Mouse (Mus musculus) lung, adult 2 months (tissue): ENCODE measurements around the gene Jag1. TPM values are rescaled to one million over a fixed set of nuclear protein-coding genes. Genes with fewer than 3 reads are reported as not detected.

Experiments
- DNase-seq: peaks from one replicate; pipeline ENCODE4 v3.0.0; 2022
- H3K4me1 ChIP-seq: fragments of 200-500 bp; 2 replicates; pipeline ENCODE4 v1.6.1; 2011; ENCODE audit warnings: low read length; ENCODE audit not compliant: control insufficient read depth, insufficient read depth
- H3K4me3 ChIP-seq: fragments of 200-500 bp; replicated peaks from 2 replicates; pipeline ENCODE3; 2011; ENCODE audit warnings: low read depth, mild to moderate bottlenecking, control low read depth, low read length; ENCODE audit errors: extremely low read depth
- CTCF ChIP-seq: fragments of 200-500 bp; IDR thresholded peaks from 2 replicates; pipeline ENCODE4 v1.5.1; 2011; ENCODE audit warnings: mild to moderate bottlenecking, low read length, control low read depth; ENCODE audit not compliant: insufficient read depth
- POLR2A ChIP-seq: fragments of 200-500 bp; IDR thresholded peaks from 2 replicates; pipeline ENCODE4 v1.6.1; 2011; ENCODE audit warnings: low read depth, mild to moderate bottlenecking, control low read depth, low read length, borderline replicate concordance; ENCODE audit errors: extremely low read depth
- WGBS: fragments of 180-500 bp; shearing (Covaris S2); methylation state at CpG from one replicate; pipeline ENCODE4 v1.1.7; 2018; 5-methylcytosine and 5-hydroxymethylcytosine counted together
- polyA plus RNA-seq: library from polyadenylated mRNA; depleted of rRNA; stranded (reverse); fragments of >200 nt; gene quantifications from 2 replicates; pipeline ENCODE4 v1.2.3, GENCODE M21; 2012

Jag1 gene
- polyA plus RNA-seq, 1 experiment: 11.4 TPM

DNA sequence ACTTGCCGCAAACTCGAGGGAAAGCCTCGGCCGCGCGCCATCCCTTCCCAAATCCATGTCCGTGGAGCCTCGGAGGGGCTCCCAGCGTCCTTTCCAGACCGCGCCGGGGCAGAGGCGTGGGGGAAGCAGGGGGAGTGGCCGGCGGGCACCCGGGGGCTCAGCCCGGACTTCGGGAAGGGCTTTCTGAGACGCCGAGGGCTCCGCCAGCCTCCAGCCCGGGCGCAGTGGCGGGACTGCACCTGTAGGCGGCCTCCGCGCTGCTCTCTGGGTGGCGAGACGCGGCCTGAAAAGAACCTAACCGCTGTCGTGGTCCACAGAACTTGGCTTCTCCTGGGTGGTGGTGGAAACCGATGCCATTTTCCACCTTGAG, 862 bp upstream of the Jag1 start:
- WGBS: under 1% methylated on average over 33 of the region's 33 CpGs
- no peak for TF ChIP-seq POLR2A
- TF ChIP-seq CTCF: peak; percentile 51
- peak; percentile 91 for DNase-seq
- Histone ChIP-seq H3K4me3 (peak overlapping the region; percentile 77), H3K4me1 (peaks cover 6% of the 10 kb centered on the region; the same call in 1 of the 2 replicates)

DNA sequence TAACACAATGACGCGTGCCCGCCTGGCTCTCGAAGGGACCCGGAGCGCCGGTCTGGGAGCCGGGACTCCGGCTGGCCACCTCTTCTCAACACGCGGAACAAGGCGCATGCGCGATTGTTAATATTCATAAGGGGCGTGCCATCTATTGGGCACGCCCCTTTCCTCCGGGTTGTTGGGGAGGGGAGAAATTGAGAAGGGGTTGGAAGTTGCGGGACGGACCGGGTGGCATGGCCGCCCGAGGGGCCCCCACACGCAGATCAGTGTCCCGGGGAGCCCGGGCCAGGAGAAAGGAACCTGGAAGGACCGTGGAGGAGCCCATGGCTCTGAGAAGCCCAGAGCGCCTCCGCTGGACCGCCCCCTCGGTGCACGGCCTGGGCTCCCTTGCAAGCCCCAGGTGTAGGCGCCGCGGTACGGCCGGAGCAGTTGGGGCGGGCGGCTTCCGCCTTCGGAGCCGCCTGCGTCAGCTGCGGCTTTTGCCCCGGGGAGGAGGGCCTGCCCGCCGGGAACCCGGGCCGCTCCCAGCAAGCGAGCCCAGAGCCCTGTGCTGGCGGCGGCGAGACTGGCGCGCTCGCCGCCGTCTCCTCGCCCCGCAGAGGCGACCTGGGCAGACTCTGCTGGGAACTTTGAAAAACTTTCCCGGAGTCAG, 354 bp upstream of the Jag1 start:
- TF ChIP-seq CTCF (no peak), POLR2A (peak; percentile 88)
- 2% methylated on average over 61 of the region's 61 CpGs for WGBS
- DNase-seq: peak; percentile 92
- Histone ChIP-seq H3K4me1 (peaks cover 6% of the 10 kb centered on the region; the same call in 1 of the 2 replicates), H3K4me3 (peak overlapping the region; percentile 77)

DNA sequence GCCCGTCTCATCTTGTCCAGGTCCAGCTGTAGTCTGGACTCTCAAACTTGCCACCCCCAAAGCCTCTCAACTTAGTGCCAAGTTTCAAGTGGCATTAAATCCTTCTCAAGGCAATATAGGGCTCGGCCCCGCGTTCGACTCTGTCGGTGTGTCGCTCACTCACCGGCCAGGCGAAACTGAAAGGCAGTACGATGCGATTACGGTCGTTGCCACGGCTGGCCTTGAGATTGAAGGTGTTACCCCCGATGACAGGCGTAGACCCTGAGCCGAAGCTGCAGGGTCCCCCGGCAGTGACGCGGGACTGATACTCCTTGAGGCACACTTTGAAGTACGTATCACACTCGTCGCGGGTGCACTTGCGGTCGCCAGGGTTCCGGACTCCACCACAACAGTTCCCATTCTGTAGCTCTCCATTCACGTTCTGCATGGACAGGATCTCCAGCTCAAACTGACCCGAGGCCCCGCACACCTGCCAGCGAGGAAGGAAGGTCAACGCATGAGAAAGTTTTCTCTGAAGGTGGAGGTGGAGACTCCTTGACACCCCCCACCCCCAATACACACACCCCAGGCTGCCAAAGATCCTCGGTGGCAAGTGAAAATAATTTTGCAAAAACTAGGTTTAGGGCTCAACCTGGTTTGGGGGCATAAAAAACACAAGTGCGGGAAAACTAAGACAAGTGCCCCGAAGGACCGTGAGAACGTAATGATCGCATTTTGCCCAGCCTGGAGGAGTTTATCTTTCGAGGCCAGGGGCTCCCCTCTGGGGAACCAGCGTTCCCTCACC, 1.0 kb downstream of the Jag1 start:
- H3K4me1 ChIP-seq: peaks cover 6% of the 10 kb centered on the region; the same call in 1 of the 2 replicates
- H3K4me3 ChIP-seq: peak overlapping the region; percentile 77
- TF ChIP-seq POLR2A (no peak), CTCF (no peak)
- under 1% methylated on average over 40 of the region's 40 CpGs for WGBS
- DNase-seq: peak; percentile 58

DNA sequence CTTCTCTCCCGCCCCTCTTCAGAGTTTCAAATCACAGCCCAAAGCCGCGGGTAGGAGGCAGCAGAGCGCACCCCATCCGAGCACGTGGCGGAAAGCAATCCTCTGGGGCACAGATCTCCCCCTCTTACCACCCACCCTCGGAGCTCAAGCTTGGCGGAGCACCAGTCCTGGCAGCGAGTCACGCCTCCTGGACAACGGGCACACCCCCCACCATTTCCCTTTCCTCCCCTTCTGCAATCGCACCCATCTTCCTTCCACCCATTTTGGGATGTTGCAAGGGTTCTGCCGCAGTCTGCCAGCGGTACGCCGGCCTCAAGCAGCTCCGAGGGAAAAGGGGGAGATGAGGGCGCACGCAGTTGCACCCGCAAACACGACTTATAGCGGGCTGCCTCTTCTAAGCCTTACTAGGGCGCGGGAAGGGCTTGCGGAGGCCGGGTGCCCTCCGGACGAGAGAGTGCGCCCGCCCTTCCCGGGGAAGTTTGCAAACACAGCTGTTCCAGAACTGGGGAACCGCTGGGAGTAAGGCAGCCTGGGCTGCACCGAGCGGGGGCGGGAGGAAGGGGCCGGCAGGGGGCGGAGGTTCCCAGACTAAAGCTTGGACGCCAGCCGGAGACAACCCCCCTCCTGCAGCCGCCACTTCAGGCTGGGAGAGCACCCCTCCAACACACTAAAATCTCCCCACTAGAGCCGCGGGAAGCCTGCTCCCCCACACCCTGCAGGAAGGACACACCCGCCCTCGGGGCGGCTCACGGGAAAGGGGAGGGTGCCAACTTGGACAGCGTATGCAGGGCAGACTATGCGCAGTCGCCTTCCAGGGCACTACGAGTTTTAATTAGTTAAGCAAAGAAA, 2.0 kb downstream of the Jag1 start:
- TF ChIP-seq POLR2A: peak; percentile 72; the same call in 1 of the 2 replicates
- peak; percentile 66 for TF ChIP-seq CTCF
- under 1% methylated on average over 51 of the region's 51 CpGs for WGBS
- H3K4me1 ChIP-seq: peaks cover 14% of the 10 kb centered on the region; the same call in 1 of the 2 replicates
- H3K4me3 ChIP-seq: peak overlapping the region; percentile 77
- DNase-seq: peak; percentile 79

DNA sequence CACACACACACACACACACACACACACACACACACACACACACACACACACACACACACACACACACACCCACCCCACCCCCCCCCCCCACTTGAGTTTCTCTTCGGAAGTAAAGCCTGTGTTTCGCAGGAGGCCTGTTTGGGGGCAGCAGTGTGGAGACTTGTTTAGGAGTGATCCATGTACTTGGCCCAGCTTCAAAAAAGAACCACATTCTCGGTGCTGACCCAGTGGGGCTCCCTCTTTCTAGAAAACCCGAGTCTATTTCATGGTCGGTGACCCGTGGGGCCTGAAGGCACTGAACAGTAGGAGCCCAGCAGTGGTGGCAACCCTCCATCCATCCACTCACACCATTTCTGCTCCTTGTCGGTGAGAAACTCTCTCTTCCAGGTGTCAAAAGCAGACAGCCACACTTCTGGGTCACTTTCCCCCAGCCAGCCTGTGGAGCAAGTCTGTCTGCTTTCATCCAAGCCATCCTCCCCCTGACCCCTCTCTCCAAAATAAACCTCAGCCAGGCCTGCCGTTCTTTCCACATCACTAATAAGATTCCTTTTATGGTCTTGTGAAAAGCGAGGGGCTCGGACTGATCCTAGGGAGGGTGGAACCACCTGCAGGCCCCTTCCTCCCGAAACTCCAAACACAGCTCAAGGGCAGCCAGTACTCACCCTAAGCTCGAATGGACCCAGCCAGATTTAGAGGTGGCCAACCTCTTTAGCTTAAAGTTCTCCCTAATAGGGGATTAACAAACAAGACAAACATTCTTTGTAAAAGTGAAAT, 3.0 kb downstream of the Jag1 start:
- no peak for DNase-seq
- TF ChIP-seq POLR2A: no peak
- TF ChIP-seq CTCF: no peak
- 28% methylated on average over 12 of the region's 12 CpGs for WGBS
- peaks cover 16% of the 10 kb centered on the region; the same call in 1 of the 2 replicates for H3K4me1 ChIP-seq
- no peak overlapping the region for H3K4me3 ChIP-seq

DNA sequence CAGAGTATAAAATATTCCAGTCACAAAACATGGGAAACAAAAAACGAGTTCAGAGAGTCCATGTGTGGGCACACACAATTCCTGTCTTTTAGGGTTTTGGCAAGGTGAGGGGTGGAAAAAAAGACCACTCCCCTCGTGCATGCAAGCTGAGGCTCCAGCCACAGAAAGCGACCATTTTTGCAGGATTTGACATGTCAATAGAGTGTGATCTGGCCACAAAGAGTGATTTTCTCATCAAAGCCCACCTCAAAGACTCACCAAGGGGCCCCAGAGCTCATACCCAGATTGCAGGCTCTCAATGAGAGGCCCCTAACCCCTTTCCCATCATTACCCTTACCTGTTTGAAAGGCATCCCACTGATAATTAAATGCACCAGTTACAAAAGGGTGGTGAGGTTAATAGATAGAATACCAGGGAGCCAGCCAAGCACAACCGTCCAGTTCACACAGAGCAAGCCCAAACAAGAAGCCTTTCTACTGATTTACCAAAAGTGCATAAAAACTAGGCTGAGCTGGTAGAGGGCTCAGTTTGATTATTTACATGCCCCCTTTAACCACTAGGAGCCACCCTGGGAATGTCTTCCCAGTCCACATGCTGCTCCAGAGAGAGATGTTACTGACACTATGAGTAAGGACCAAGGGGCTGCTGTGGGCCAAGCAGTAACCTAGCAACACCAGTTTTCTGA, 6.1 kb downstream of the Jag1 start:
- Histone ChIP-seq H3K4me3 (no peak overlapping the region), H3K4me1 (peaks cover 13% of the 10 kb centered on the region; the same call in 1 of the 2 replicates)
- DNase-seq: no peak
- no peak for TF ChIP-seq POLR2A
- no peak for TF ChIP-seq CTCF
- WGBS: 56% methylated on average over 4 of the region's 4 CpGs

DNA sequence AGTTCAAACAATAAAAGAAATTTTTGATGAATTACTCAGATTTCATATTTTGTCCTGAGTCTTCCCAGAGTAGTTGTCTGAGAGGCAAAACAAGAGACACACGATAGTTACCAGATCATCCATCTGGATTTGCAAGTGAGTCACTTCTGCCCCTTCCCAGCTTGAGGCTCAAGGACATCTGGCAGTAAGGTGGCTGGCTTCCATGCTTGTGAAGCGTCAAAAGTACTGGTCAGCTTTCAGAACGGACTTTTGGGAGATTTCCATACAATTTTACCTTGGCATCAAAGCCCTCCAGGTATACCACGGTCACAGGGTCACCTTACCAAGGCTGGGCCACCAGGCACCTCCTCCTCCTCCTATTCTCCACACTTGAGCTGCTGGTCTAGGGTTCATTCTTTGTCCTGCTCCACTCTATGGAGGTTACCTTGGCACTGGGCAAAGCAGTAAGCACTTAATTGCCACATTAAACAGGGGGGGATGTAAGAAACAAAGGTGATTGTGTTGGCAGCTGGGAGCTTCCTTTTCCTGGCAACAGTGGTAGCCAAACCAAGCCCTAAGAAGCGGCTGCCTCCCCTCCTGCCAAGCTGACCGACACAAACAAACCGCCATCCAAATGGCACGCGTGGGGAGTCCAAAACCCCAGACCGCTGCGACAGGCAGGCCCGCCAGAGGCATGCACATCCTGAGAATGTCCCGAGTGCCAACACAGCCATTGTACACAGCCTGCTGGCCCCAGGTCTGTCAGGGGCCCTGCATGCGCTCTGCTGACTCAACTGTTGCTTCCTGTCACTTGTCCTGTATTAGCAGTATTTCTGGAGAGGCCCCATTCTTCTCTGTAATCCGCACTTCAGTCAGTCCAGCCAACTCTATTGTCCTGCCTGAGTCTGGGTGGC, 6.9 kb downstream of the Jag1 start:
- no peak for TF ChIP-seq CTCF
- Histone ChIP-seq H3K4me1 (peaks cover 13% of the 10 kb centered on the region; the same call in 1 of the 2 replicates), H3K4me3 (no peak overlapping the region)
- DNase-seq: peak; percentile 34
- WGBS: 40% methylated on average over 15 of the region's 15 CpGs

DNA sequence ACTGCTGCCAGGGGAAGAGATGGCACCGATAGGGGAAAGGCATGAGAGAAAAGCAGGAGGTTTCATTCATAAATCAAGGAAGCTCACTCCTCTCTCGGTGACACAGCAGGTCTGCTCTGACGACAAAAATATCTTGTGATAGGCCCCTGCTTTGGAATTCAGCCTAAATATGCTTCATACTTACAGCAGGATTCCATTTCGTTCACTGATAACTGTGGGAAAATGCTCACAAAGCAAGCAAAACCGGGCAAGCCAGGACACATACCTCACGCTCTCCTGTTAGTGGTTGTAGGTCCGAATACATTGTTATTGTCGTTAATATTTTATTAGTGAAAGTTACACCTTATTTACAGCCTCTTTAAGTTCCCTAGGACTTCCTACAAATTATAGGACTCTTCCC, 8.5 kb downstream of the Jag1 start:
- 49% methylated on average over 8 of the region's 8 CpGs for WGBS
- no peak for TF ChIP-seq POLR2A
- no peak for TF ChIP-seq CTCF
- DNase-seq: no peak
- Histone ChIP-seq H3K4me1 (peaks cover 16% of the 10 kb centered on the region), H3K4me3 (no peak overlapping the region)
